Mouse (Mus musculus): ENCODE measurements around the gene Map2k7. TPM values are rescaled to one million over a fixed set of nuclear protein-coding genes. Genes with fewer than 3 reads are reported as not detected.
A peak's percentile ranks its signal among the peaks of the same experiment; 100 is the strongest.

Map2k7 gene
- polyA plus RNA-seq, 1 experiment from 2014 or later, result 34.0 TPM

DNA sequence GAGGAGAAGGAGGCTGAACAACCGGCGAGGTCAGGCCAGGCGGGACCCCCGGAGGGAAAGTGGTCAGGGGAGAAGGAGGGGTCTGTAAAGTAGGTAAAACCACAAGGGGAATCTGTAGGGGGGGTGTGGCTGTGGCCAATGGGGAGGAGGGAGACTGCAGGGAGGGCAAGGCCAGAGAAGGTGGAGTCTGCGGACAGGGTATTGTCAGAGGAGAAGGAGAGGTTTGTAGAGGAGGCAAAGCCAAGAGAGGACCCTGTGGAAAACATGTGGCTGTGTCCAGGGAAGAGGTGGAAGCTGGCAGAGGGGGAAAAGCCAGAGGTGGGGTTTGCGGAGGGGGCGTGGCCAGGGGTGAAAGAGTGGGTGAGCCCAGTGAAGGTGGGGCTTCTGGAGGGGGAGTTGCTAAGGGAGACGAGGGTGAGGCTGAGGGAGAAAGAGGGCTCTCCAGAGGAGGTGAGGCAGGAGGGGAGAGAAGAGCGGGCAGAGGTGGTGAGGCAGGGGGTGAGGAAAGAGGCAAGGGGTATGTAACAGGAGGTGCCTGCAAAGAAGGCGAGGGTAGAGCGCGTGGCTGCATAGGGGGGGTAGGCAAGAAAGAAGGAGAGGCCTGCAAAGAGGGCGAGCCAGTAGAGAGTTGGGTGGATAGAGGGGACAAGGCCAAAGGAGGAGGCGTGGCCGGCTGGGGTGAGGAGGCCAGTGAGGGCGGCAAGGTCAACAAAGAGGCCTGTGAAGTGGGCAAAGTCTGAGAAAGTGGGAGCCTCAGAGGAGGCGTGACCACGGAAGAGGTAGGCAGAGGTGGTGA is 25.1 kb upstream of the Map2k7 start:
- H3K4me2 ChIP-seq, result peak overlapping the region; percentile 91
- H3K36me3 ChIP-seq (replicated peaks), result peaks cover 18% of the 10 kb centered on the region
- H3K27me3 ChIP-seq (replicated peaks), result no peaks in the 10 kb centered on the region
- peak overlapping the region; percentile 48 for H3K4me3 ChIP-seq
- H3K9ac ChIP-seq, result peak overlapping the region; percentile 47
- peak; percentile 10 for ATAC-seq (replicated peaks)
- no peaks in the 10 kb centered on the region for H3K9me3 ChIP-seq
- peaks cover 48% of the 10 kb centered on the region for H3K4me1 ChIP-seq
- 6% methylated on average over 18 of the region's 18 CpGs for WGBS
- peak overlapping the region; percentile 55 for H3K27ac ChIP-seq

DNA sequence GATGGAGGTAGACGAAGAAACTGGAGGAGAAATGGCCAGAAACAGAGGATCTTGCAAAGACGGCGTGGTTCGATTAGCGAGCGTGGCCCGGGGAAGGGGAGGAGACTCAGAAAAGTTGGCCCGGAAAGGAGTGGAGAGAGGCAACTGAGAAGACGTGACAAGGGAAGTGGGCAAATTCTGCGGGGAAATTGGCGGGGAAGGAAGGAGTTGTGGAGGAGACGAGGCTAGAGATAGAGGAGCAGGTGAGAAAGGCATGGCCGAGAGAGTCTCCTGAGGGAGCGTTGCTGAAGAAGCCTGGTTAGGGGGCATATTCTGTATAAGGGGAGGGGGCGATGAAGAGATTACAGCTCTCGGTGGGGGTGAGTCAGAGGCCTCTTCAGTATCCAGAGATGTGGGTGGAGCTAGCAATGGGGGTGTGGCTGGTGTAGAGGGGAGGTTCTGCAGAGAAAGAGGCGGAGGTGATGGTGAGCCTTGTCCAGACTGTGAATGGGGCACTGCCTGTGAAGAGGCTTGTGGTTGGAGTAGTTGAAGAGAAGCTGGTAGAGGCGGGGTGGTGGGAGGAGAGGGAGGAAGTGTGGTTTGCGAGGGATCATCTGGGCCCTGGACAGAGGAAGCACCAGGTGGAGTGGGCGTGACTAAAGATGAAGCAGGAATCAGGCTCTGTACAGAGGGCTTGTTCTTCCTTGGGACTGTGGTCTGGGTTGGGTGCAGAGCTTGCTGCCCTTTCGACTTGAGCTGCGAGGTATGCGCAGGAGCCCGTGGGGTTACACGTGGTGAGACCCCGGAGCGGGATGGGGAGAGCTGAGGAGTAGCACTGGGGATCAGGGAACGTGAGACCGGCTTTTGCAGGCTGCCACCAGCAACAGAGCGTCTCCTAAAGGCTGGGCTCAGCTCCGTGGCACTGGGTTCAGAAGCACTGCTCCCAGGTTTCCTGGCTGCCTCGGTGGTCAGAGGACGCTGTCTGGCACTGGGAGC is 24.2 kb upstream of the Map2k7 start:
- ATAC-seq (replicated peaks), result no peak
- H3K4me3 ChIP-seq, result peak overlapping the region; percentile 48
- 14% methylated on average over 33 of the region's 33 CpGs for WGBS
- no peaks in the 10 kb centered on the region for H3K9me3 ChIP-seq
- peak overlapping the region; percentile 55 for H3K27ac ChIP-seq
- H3K36me3 ChIP-seq (replicated peaks), result peaks cover 14% of the 10 kb centered on the region
- peak overlapping the region; percentile 91 for H3K4me2 ChIP-seq
- peak overlapping the region; percentile 47 for H3K9ac ChIP-seq
- H3K4me1 ChIP-seq, result peaks cover 48% of the 10 kb centered on the region
- no peaks in the 10 kb centered on the region for H3K27me3 ChIP-seq (replicated peaks)

DNA sequence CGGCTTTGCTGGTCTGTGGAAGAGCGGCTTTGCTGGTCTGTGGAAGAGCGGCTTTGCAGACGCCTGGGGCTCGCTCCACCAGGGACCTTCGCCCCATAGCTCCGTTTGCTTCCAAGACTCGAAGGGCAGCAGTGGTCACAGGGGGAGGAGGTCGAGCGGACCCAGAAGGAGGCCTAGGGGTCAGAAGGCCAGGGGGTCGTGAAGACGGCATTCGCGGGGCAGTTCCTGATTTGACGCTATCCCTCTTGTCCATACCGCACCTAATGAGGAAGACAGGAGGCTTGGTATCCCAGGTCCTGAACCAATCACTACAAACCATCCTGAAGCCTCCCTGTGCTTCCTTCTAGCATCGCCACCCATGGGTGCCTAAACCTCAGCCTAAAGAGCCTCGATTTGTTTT is 22.2 kb upstream of the Map2k7 start:
- Histone ChIP-seq H3K9me3 (no peaks in the 10 kb centered on the region), H3K36me3 (replicated peaks) (no peaks in the 10 kb centered on the region), H3K4me1 (peaks cover 40% of the 10 kb centered on the region), H3K27ac (peak overlapping the region; percentile 94), H3K9ac (peak overlapping the region; percentile 81), H3K4me3 (peak overlapping the region; percentile 58), H3K4me2 (peak overlapping the region; percentile 91), H3K27me3 (replicated peaks) (no peaks in the 10 kb centered on the region)
- 3% methylated on average over 18 of the region's 18 CpGs for WGBS
- ATAC-seq (replicated peaks), result peak; percentile 9

GRCm38 (mm10) chr8:4216791-4217621 is 21.5 kb upstream of the Map2k7 start, which contains the start of gene Prr36:
Gene Prr36, minus strand, starts transcription at chr8:4217459.
- peak within 1 kb of the TSS; percentile 58 for H3K4me3 ChIP-seq
- peak; percentile 93 for ATAC-seq (replicated peaks)
- H3K9ac ChIP-seq, result peak within 1 kb of the TSS; percentile 81
- H3K27ac ChIP-seq, result peak within 1 kb of the TSS; percentile 94
- H3K27me3 ChIP-seq (replicated peaks), result no peaks in the 10 kb centered on the region
- H3K9me3 ChIP-seq, result no peaks in the 10 kb centered on the region
- no peaks in the 10 kb centered on the region for H3K36me3 ChIP-seq (replicated peaks)
- H3K4me1 ChIP-seq, result peaks cover 35% of the 10 kb centered on the region
- H3K4me2 ChIP-seq, result peak within 1 kb of the TSS; percentile 91
- WGBS, result 1% methylated on average over 44 of the region's 44 CpGs

DNA sequence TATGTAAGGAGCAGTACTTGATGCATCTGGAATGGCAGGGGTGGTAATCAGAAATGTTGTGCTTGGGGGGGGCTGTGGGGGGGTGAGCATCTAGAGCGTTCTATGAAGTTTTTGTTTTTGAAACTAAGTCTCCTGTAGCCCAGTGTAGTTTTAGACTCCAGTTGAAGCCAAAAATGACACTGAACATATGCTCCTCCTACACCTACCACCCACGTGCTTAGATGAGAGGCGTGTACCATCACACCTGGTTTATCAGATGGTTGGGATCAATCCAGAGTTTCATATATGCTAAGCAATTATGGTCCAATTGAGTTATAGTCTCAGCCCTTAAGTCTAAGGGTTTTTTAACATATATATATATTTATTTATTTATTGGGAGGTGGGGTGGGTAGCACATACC is 18.9 kb upstream of the Map2k7 start:
- no peak overlapping the region for H3K4me2 ChIP-seq
- no peaks in the 10 kb centered on the region for H3K27me3 ChIP-seq (replicated peaks)
- no peaks in the 10 kb centered on the region for H3K9me3 ChIP-seq
- no peak overlapping the region for H3K4me3 ChIP-seq
- 87% methylated on average over 3 of the region's 3 CpGs for WGBS
- no peaks in the 10 kb centered on the region for H3K36me3 ChIP-seq (replicated peaks)
- no peak overlapping the region for H3K9ac ChIP-seq
- no peak overlapping the region for H3K27ac ChIP-seq
- peaks cover 15% of the 10 kb centered on the region for H3K4me1 ChIP-seq
- ATAC-seq (replicated peaks), result no peak

DNA sequence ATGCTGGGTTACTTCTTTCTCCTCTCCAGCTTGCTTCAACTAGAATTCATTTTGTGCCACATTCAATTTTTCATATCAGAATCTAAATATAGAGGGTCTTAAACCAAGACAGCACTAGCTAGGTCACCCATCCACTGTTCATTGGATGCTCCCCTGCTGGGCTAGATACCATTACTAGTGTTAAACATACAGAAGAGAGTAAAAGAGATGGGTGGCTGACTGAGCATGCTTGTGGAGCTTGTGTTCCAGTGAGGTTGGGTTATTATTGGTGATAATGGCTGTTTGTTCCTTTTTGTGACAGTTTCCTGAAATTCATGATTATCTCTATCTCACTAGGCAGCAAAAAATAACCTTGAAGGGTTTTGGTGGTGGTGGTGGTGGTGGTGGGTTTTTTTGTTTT is 16.5 kb upstream of the Map2k7 start:
- Histone ChIP-seq H3K9ac (no peak overlapping the region), H3K9me3 (no peaks in the 10 kb centered on the region), H3K4me2 (no peak overlapping the region), H3K4me3 (no peak overlapping the region), H3K27me3 (replicated peaks) (no peaks in the 10 kb centered on the region), H3K4me1 (no peaks in the 10 kb centered on the region; the same call in 1 of the 2 replicates), H3K27ac (no peak overlapping the region), H3K36me3 (replicated peaks) (no peaks in the 10 kb centered on the region)
- no peak for ATAC-seq (replicated peaks)

DNA sequence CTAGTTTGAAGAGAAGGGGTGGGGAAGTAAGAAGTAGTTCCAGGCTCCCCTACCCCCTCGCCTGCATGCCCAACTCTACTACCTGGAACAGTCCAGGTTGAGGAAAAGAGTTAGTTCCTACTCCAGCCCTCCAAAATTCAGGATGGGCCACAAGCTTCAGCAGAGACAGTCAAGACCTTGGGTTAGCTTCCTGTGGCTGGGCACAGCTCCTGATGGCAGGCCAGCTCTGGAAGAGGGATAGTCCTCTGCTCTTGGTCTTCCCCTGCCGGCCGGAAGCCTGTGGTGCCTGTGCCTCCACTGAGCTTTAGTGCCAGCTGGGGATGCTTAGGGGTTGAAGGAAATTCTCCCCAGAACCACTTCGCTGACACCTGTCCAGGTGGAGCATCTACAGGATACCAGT is 12.2 kb upstream of the Map2k7 start:
- WGBS, result 35% methylated on average over 4 of the region's 4 CpGs
- Histone ChIP-seq H3K9ac (no peak overlapping the region), H3K4me2 (peak overlapping the region; percentile 25; the same call in 1 of the 2 replicates), H3K4me1 (no peaks in the 10 kb centered on the region; the same call in 1 of the 2 replicates), H3K27ac (no peak overlapping the region), H3K9me3 (no peaks in the 10 kb centered on the region), H3K27me3 (replicated peaks) (peaks cover 7% of the 10 kb centered on the region), H3K36me3 (replicated peaks) (no peaks in the 10 kb centered on the region), H3K4me3 (no peak overlapping the region)
- ATAC-seq (replicated peaks), result no peak

DNA sequence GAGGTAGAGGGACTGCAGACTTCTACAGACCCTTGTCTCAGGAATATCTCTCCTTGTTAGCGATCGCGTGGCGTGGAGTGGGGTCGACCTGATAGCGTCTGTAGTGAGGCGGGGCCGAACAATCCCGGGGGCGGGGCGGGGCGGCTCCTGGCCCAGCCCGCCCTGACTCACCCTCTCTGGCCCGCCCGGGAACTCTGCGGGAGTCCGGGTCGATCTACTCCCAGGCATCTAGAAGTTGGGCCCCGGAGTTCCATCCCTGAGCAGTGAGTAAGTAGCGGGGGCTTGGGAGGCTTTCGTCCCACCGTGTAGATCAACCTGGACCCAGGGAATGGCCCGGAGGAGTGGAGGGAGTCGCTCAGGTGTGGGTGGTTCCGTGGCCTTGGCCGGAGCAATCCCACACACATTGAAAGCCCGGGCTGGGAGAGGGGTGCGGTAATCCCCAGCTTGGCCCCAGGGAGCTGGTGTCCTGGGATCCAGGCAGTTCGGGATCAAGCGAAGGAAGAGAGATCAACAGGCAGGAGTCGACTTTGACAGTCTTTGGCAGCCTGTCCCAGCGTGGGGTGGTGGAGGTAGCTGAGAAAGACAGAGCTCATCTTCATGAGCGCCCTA is 11.7 kb upstream of the Map2k7 start, which contains the start of gene Lrrc8e:
Gene Lrrc8e (plus strand): TSS at position 89 of the 609 bp plus-strand sequence.
- H3K4me2 ChIP-seq, result peak within 1 kb of the TSS; percentile 25
- H3K9me3 ChIP-seq, result no peaks in the 10 kb centered on the region
- no peaks in the 10 kb centered on the region for H3K36me3 ChIP-seq (replicated peaks)
- 2% methylated on average over 33 of the region's 33 CpGs for WGBS
- H3K9ac ChIP-seq, result no peak within 1 kb of the TSS
- no peak within 1 kb of the TSS for H3K4me3 ChIP-seq
- no peaks in the 10 kb centered on the region; the same call in 1 of the 2 replicates for H3K4me1 ChIP-seq
- H3K27ac ChIP-seq, result no peak within 1 kb of the TSS
- no peak for ATAC-seq (replicated peaks)
- peaks cover 7% of the 10 kb centered on the region for H3K27me3 ChIP-seq (replicated peaks)

DNA sequence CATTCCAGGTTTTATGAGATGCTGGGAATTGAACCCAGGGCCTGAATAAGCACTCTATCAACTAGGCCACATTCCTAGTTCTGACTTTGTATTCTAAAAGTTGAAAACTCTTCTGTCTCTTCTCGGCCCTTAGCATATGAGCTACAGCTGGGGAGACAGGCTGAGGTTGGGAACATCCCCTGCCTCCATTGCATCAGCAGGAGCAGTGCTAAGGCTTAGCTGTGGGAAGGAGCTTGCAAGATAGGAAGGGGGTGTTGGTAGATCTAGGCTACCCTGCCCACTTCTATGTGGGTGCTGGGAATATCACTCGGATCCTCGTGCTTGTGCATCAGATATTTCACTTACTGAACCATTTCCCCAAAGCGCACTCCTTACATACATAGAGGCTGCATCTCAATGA is 10.6 kb upstream of the Map2k7 start:
- no peak for ATAC-seq (replicated peaks)
- WGBS, result 91% methylated on average over 4 of the region's 4 CpGs
- no peaks in the 10 kb centered on the region for H3K9me3 ChIP-seq
- H3K4me2 ChIP-seq, result no peak overlapping the region
- no peak overlapping the region for H3K4me3 ChIP-seq
- H3K9ac ChIP-seq, result no peak overlapping the region
- no peak overlapping the region for H3K27ac ChIP-seq
- H3K36me3 ChIP-seq (replicated peaks), result no peaks in the 10 kb centered on the region
- peaks cover 7% of the 10 kb centered on the region for H3K27me3 ChIP-seq (replicated peaks)
- no peaks in the 10 kb centered on the region; the same call in 1 of the 2 replicates for H3K4me1 ChIP-seq

GRCm38 (mm10) chr8:4229784-4230183 is 8.8 kb upstream of the Map2k7 start:
- H3K4me2 ChIP-seq, result no peak overlapping the region
- no peak for ATAC-seq (replicated peaks)

GRCm38 (mm10) chr8:4230612-4231351 is 7.8 kb upstream of the Map2k7 start:
- Histone ChIP-seq H3K9me3 (no peaks in the 10 kb centered on the region), H3K27ac (no peak overlapping the region), H3K36me3 (replicated peaks) (no peaks in the 10 kb centered on the region), H3K4me2 (no peak overlapping the region), H3K9ac (no peak overlapping the region), H3K4me3 (no peak overlapping the region), H3K4me1 (no peaks in the 10 kb centered on the region; the same call in 1 of the 2 replicates), H3K27me3 (replicated peaks) (peaks cover 7% of the 10 kb centered on the region)
- no peak for ATAC-seq (replicated peaks)
- 61% methylated on average over 10 of the region's 10 CpGs for WGBS

More at GRCm38 (mm10) chr8:4229784-4230183, 8.8 kb upstream of the Map2k7 start:
- H3K9ac ChIP-seq, result no peak overlapping the region
- H3K36me3 ChIP-seq (replicated peaks), result no peaks in the 10 kb centered on the region
- 64% methylated on average over 5 of the region's 5 CpGs for WGBS
- no peaks in the 10 kb centered on the region; the same call in 1 of the 2 replicates for H3K4me1 ChIP-seq
- no peak overlapping the region for H3K27ac ChIP-seq
- no peak overlapping the region for H3K4me3 ChIP-seq
- peaks cover 7% of the 10 kb centered on the region for H3K27me3 ChIP-seq (replicated peaks)
- H3K9me3 ChIP-seq, result no peaks in the 10 kb centered on the region

Measured in midbrain, embryonic 15.5 days (tissue).